Mouse (Mus musculus): ENCODE measurements around the gene Cradd. TPM values are rescaled to one million over a fixed set of nuclear protein-coding genes. Genes with fewer than 3 reads are reported as not detected.

The Cradd gene
- polyA plus RNA-seq, 1 experiment from 2014 or later: 13.0 TPM

- H3K4me2 ChIP-seq (replicated peaks; ENCODE audit: low read depth, low read length): no peak overlapping the region
- no peaks in the 10 kb centered on the region for H3K27me3 ChIP-seq (ENCODE audit: control insufficient read depth, insufficient read depth, low read length)
- H3K4me1 ChIP-seq (ENCODE audit: control insufficient read depth, insufficient read depth, low read length): peaks cover 17% of the 10 kb centered on the region; the same call in 1 of the 2 replicates
- H3K9me3 ChIP-seq (ENCODE audit: control insufficient read depth, low read depth, low read length): no peaks in the 10 kb centered on the region
- H3K9ac ChIP-seq (replicated peaks; ENCODE audit: low read depth, low read length): no peak overlapping the region
- H3K27ac ChIP-seq (ENCODE audit: low read length): no peak overlapping the region
- 89% methylated on average over 11 of the region's 11 CpGs for WGBS
- no peak overlapping the region for H3K4me3 ChIP-seq (ENCODE audit: low read depth, low read length)
- ATAC-seq (ENCODE audit: insufficient number of reproducible peaks, insufficient read depth, low FRiP score, low read depth): no peak
- no peaks in the 10 kb centered on the region for H3K36me3 ChIP-seq (ENCODE audit: control insufficient read depth, insufficient read depth, low read length)
Observed at GRCm38 (mm10) chr10:95315321-95315720, 8.6 kb downstream of the Cradd start.

GRCm38 (mm10) chr10:95314019-95314418 is 9.9 kb downstream of the Cradd start:
- H3K4me1 ChIP-seq (ENCODE audit: control insufficient read depth, insufficient read depth, low read length): peaks cover 19% of the 10 kb centered on the region; the same call in 1 of the 2 replicates

GRCm38 (mm10) chr10:95313524-95313923 is 10.4 kb downstream of the Cradd start:
- Histone ChIP-seq H3K4me2 (replicated peaks; ENCODE audit: low read depth, low read length) (no peak overlapping the region), H3K9ac (replicated peaks; ENCODE audit: low read depth, low read length) (no peak overlapping the region), H3K27ac (ENCODE audit: low read length) (no peak overlapping the region), H3K27me3 (ENCODE audit: control insufficient read depth, insufficient read depth, low read length) (no peaks in the 10 kb centered on the region), H3K9me3 (ENCODE audit: control insufficient read depth, low read depth, low read length) (no peaks in the 10 kb centered on the region), H3K4me3 (ENCODE audit: low read depth, low read length) (no peak overlapping the region), H3K4me1 (ENCODE audit: control insufficient read depth, insufficient read depth, low read length) (peaks cover 19% of the 10 kb centered on the region; the same call in 1 of the 2 replicates), H3K36me3 (ENCODE audit: control insufficient read depth, insufficient read depth, low read length) (no peaks in the 10 kb centered on the region)
- WGBS: 37% methylated on average over 9 of the region's 9 CpGs
- no peak for ATAC-seq (ENCODE audit: insufficient number of reproducible peaks, insufficient read depth, low FRiP score, low read depth)

More at GRCm38 (mm10) chr10:95314019-95314418, 9.9 kb downstream of the Cradd start:
- Histone ChIP-seq H3K36me3 (ENCODE audit: control insufficient read depth, insufficient read depth, low read length) (no peaks in the 10 kb centered on the region), H3K4me2 (replicated peaks; ENCODE audit: low read depth, low read length) (no peak overlapping the region), H3K9me3 (ENCODE audit: control insufficient read depth, low read depth, low read length) (no peaks in the 10 kb centered on the region), H3K9ac (replicated peaks; ENCODE audit: low read depth, low read length) (no peak overlapping the region), H3K27ac (ENCODE audit: low read length) (no peak overlapping the region), H3K4me3 (ENCODE audit: low read depth, low read length) (no peak overlapping the region), H3K27me3 (ENCODE audit: control insufficient read depth, insufficient read depth, low read length) (no peaks in the 10 kb centered on the region)
- ATAC-seq (ENCODE audit: insufficient number of reproducible peaks, insufficient read depth, low FRiP score, low read depth): peak; percentile 69
- 5% methylated on average over 5 of the region's 5 CpGs for WGBS

- H3K4me1 ChIP-seq (ENCODE audit: control insufficient read depth, insufficient read depth, low read length): peaks cover 17% of the 10 kb centered on the region; the same call in 1 of the 2 replicates
- ATAC-seq (ENCODE audit: insufficient number of reproducible peaks, insufficient read depth, low FRiP score, low read depth): no peak
- WGBS: 42% methylated on average over 21 of the region's 21 CpGs
Observed at GRCm38 (mm10) chr10:95310688-95311441, 13.1 kb downstream of the Cradd start.

DNA sequence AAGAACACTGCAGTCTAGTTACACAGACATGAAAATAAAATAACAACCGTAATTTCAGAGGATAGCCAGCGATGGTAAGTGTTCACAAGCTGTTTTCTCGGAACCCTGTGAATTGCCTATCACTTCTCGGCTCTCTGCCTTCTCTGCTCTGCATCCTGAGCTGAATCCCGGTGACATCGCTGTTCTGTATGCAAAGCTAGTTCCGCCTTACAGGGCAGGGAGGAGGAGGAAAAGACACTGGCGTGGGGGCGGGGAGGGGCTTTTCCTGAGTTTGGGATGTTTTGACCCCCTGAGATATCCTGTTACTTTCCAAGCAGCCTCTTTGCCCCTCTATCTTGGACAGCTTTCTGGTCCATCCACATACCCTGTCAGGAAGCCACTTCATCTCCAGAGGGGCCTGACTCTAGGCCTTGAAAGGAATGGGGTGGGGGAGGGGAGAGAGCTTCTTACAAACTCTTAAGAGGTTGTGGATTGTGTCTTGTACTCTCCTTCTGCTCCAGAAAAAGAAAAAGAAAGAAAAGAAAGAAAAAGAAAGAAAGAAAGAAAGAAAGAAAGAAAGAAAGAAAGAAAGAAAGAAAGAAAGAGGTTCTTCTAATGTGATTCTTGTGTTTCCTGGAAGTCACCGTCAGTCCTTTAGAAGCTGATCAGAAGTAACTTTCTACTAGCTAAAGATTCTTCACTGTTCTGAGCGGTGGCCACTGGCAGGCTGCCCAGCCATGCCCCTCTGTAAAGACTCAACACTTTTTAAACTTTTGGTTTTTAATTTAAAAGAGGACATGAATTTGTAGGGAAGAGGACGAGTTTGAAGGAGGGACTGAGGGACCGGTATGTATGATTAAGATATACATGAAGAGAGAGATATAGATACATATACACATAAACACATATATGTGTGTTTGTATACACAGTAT is 14.3 kb downstream of the Cradd start:
- WGBS: 50% methylated on average over 13 of the region's 13 CpGs
- peaks cover 17% of the 10 kb centered on the region; the same call in 1 of the 2 replicates for H3K4me1 ChIP-seq (ENCODE audit: control insufficient read depth, insufficient read depth, low read length)
- no peaks in the 10 kb centered on the region for H3K36me3 ChIP-seq (ENCODE audit: control insufficient read depth, insufficient read depth, low read length)

More at GRCm38 (mm10) chr10:95310688-95311441, 13.1 kb downstream of the Cradd start:
- Histone ChIP-seq H3K4me3 (ENCODE audit: low read depth, low read length) (no peak overlapping the region), H3K9me3 (ENCODE audit: control insufficient read depth, low read depth, low read length) (no peaks in the 10 kb centered on the region), H3K4me2 (replicated peaks; ENCODE audit: low read depth, low read length) (no peak overlapping the region), H3K27ac (ENCODE audit: low read length) (no peak overlapping the region), H3K9ac (replicated peaks; ENCODE audit: low read depth, low read length) (no peak overlapping the region), H3K36me3 (ENCODE audit: control insufficient read depth, insufficient read depth, low read length) (no peaks in the 10 kb centered on the region), H3K27me3 (ENCODE audit: control insufficient read depth, insufficient read depth, low read length) (no peaks in the 10 kb centered on the region)

GRCm38 (mm10) chr10:95308991-95309390 is 14.9 kb downstream of the Cradd start:
- 79% methylated on average over 12 of the region's 12 CpGs for WGBS
- peaks cover 17% of the 10 kb centered on the region; the same call in 1 of the 2 replicates for H3K4me1 ChIP-seq (ENCODE audit: control insufficient read depth, insufficient read depth, low read length)

More for the DNA sequence above, 14.3 kb downstream of the Cradd start:
- H3K4me2 ChIP-seq (replicated peaks; ENCODE audit: low read depth, low read length): no peak overlapping the region
- H3K4me3 ChIP-seq (ENCODE audit: low read depth, low read length): no peak overlapping the region
- H3K27ac ChIP-seq (ENCODE audit: low read length): no peak overlapping the region
- no peak for ATAC-seq (ENCODE audit: insufficient number of reproducible peaks, insufficient read depth, low FRiP score, low read depth)
- no peaks in the 10 kb centered on the region for H3K9me3 ChIP-seq (ENCODE audit: control insufficient read depth, low read depth, low read length)
- no peak overlapping the region for H3K9ac ChIP-seq (replicated peaks; ENCODE audit: low read depth, low read length)
- no peaks in the 10 kb centered on the region for H3K27me3 ChIP-seq (ENCODE audit: control insufficient read depth, insufficient read depth, low read length)

GRCm38 (mm10) chr10:95307916-95308315 is 16.0 kb downstream of the Cradd start:
- Histone ChIP-seq H3K4me1 (ENCODE audit: control insufficient read depth, insufficient read depth, low read length) (peaks cover 11% of the 10 kb centered on the region; the same call in 1 of the 2 replicates), H3K27me3 (ENCODE audit: control insufficient read depth, insufficient read depth, low read length) (no peaks in the 10 kb centered on the region), H3K9me3 (ENCODE audit: control insufficient read depth, low read depth, low read length) (no peaks in the 10 kb centered on the region), H3K4me3 (ENCODE audit: low read depth, low read length) (no peak overlapping the region), H3K36me3 (ENCODE audit: control insufficient read depth, insufficient read depth, low read length) (no peaks in the 10 kb centered on the region), H3K9ac (replicated peaks; ENCODE audit: low read depth, low read length) (no peak overlapping the region), H3K4me2 (replicated peaks; ENCODE audit: low read depth, low read length) (no peak overlapping the region), H3K27ac (ENCODE audit: low read length) (peak overlapping the region; percentile 50; the same call in 1 of the 2 replicates)
- WGBS: 82% methylated on average over 5 of the region's 5 CpGs
- no peak for ATAC-seq (ENCODE audit: insufficient number of reproducible peaks, insufficient read depth, low FRiP score, low read depth)

More at GRCm38 (mm10) chr10:95308991-95309390, 14.9 kb downstream of the Cradd start:
- H3K4me2 ChIP-seq (replicated peaks; ENCODE audit: low read depth, low read length): no peak overlapping the region
- H3K9ac ChIP-seq (replicated peaks; ENCODE audit: low read depth, low read length): no peak overlapping the region
- ATAC-seq (ENCODE audit: insufficient number of reproducible peaks, insufficient read depth, low FRiP score, low read depth): no peak
- H3K4me3 ChIP-seq (ENCODE audit: low read depth, low read length): no peak overlapping the region
- H3K27me3 ChIP-seq (ENCODE audit: control insufficient read depth, insufficient read depth, low read length): no peaks in the 10 kb centered on the region
- H3K36me3 ChIP-seq (ENCODE audit: control insufficient read depth, insufficient read depth, low read length): no peaks in the 10 kb centered on the region
- no peaks in the 10 kb centered on the region for H3K9me3 ChIP-seq (ENCODE audit: control insufficient read depth, low read depth, low read length)
- no peak overlapping the region for H3K27ac ChIP-seq (ENCODE audit: low read length)

- no peak overlapping the region for H3K9ac ChIP-seq (replicated peaks; ENCODE audit: low read depth, low read length)
- no peaks in the 10 kb centered on the region for H3K36me3 ChIP-seq (ENCODE audit: control insufficient read depth, insufficient read depth, low read length)
- no peaks in the 10 kb centered on the region for H3K27me3 ChIP-seq (ENCODE audit: control insufficient read depth, insufficient read depth, low read length)
- H3K9me3 ChIP-seq (ENCODE audit: control insufficient read depth, low read depth, low read length): no peaks in the 10 kb centered on the region
- peaks cover 11% of the 10 kb centered on the region; the same call in 1 of the 2 replicates for H3K4me1 ChIP-seq (ENCODE audit: control insufficient read depth, insufficient read depth, low read length)
- H3K4me3 ChIP-seq (ENCODE audit: low read depth, low read length): no peak overlapping the region
- ATAC-seq (ENCODE audit: insufficient number of reproducible peaks, insufficient read depth, low FRiP score, low read depth): no peak
- H3K4me2 ChIP-seq (replicated peaks; ENCODE audit: low read depth, low read length): no peak overlapping the region
- H3K27ac ChIP-seq (ENCODE audit: low read length): peak overlapping the region; percentile 50
- WGBS: 17% methylated on average over 11 of the region's 11 CpGs
Observed at GRCm38 (mm10) chr10:95306824-95307552, 16.9 kb downstream of the Cradd start.
